Mouse (Mus musculus): Measurements from ENCODE around the gene Opa3. TPM values are rescaled to one million over a fixed set of nuclear protein-coding genes. Genes with fewer than 3 reads are reported as not detected.

Gene Opa3
- polyA plus RNA-seq, 1 experiment from 2014 or later = 42.9 TPM

GRCm38 (mm10) chr7:19211041-19211675 is 17.0 kb upstream of the Opa3 start:
- Histone ChIP-seq H3K4me1 (ENCODE audit: control insufficient read depth, insufficient read depth, low read length) (peaks cover 26% of the 10 kb centered on the region), H3K27ac (replicated peaks; ENCODE audit: low read depth, low read length) (no peak overlapping the region), H3K36me3 (ENCODE audit: control insufficient read depth, insufficient read depth, low read length) (no peaks in the 10 kb centered on the region; the same call in 1 of the 2 replicates), H3K4me3 (ENCODE audit: low read depth, low read length) (no peak overlapping the region), H3K9me3 (ENCODE audit: control insufficient read depth, low read length) (no peaks in the 10 kb centered on the region), H3K9ac (ENCODE audit: low read length) (no peak overlapping the region), H3K27me3 (ENCODE audit: control insufficient read depth, insufficient read depth, low read length) (no peaks in the 10 kb centered on the region), H3K4me2 (ENCODE audit: low read depth, severe bottlenecking) (no peak overlapping the region)
- WGBS = 65% methylated on average over 5 of the region's 5 CpGs
- ATAC-seq (ENCODE audit: insufficient number of reproducible peaks, low FRiP score, low TSS enrichment, low read depth) = no peak
- no peak for DNase-seq (ENCODE audit: low spot score)

GRCm38 (mm10) chr7:19211996-19212755 is 16.0 kb upstream of the Opa3 start, which contains the start of gene Gpr4:
TSS of gene Gpr4 (plus strand) at chr7:19212538.
- peak; percentile 75 for ATAC-seq (ENCODE audit: insufficient number of reproducible peaks, low FRiP score, low TSS enrichment, low read depth)
- peak within 1 kb of the TSS; percentile 51 for H3K4me3 ChIP-seq (ENCODE audit: low read depth, low read length)
- WGBS = 3% methylated on average over 20 of the region's 30 CpGs
- peak; percentile 77 for DNase-seq (ENCODE audit: low spot score)
- H3K4me1 ChIP-seq (ENCODE audit: control insufficient read depth, insufficient read depth, low read length) = peaks cover 31% of the 10 kb centered on the region
- peak within 1 kb of the TSS; percentile 58; the same call in 1 of the 2 replicates for H3K9ac ChIP-seq (ENCODE audit: low read length)
- peak within 1 kb of the TSS; percentile 66 for H3K4me2 ChIP-seq (ENCODE audit: low read depth, severe bottlenecking)
- no peaks in the 10 kb centered on the region for H3K27me3 ChIP-seq (ENCODE audit: control insufficient read depth, insufficient read depth, low read length)
- no peaks in the 10 kb centered on the region; the same call in 1 of the 2 replicates for H3K36me3 ChIP-seq (ENCODE audit: control insufficient read depth, insufficient read depth, low read length)
- H3K27ac ChIP-seq (replicated peaks; ENCODE audit: low read depth, low read length) = 0 out of 2 replicates have a peak within 1 kb of the TSS, but pooled peaks have one; percentile 8
- no peaks in the 10 kb centered on the region for H3K9me3 ChIP-seq (ENCODE audit: control insufficient read depth, low read length)

GRCm38 (mm10) chr7:19213385-19213784 is 14.7 kb upstream of the Opa3 start:
- Histone ChIP-seq H3K9ac (ENCODE audit: low read length) (0 out of 2 replicates have a peak overlapping the region, but pooled peaks have one; percentile 22), H3K4me2 (ENCODE audit: low read depth, severe bottlenecking) (peak overlapping the region; percentile 66), H3K9me3 (ENCODE audit: control insufficient read depth, low read length) (no peaks in the 10 kb centered on the region), H3K4me3 (ENCODE audit: low read depth, low read length) (peak overlapping the region; percentile 51), H3K27me3 (ENCODE audit: control insufficient read depth, insufficient read depth, low read length) (no peaks in the 10 kb centered on the region), H3K4me1 (ENCODE audit: control insufficient read depth, insufficient read depth, low read length) (peaks cover 36% of the 10 kb centered on the region), H3K27ac (replicated peaks; ENCODE audit: low read depth, low read length) (no peak overlapping the region), H3K36me3 (ENCODE audit: control insufficient read depth, insufficient read depth, low read length) (no peaks in the 10 kb centered on the region; the same call in 1 of the 2 replicates)
- 80% methylated on average over 2 of the region's 2 CpGs for WGBS
- DNase-seq (ENCODE audit: low spot score) (no peak), ATAC-seq (ENCODE audit: insufficient number of reproducible peaks, low FRiP score, low TSS enrichment, low read depth) (no peak)

- H3K9me3 ChIP-seq (ENCODE audit: control insufficient read depth, low read length) = no peaks in the 10 kb centered on the region
- H3K27me3 ChIP-seq (ENCODE audit: control insufficient read depth, insufficient read depth, low read length) = no peaks in the 10 kb centered on the region
- H3K4me3 ChIP-seq (ENCODE audit: low read depth, low read length) = no peak overlapping the region
- no peak for ATAC-seq (ENCODE audit: insufficient number of reproducible peaks, low FRiP score, low TSS enrichment, low read depth)
- H3K27ac ChIP-seq (replicated peaks; ENCODE audit: low read depth, low read length) = no peak overlapping the region
- peaks cover 38% of the 10 kb centered on the region for H3K4me1 ChIP-seq (ENCODE audit: control insufficient read depth, insufficient read depth, low read length)
- DNase-seq (ENCODE audit: low spot score) = no peak
- WGBS = 69% methylated on average over 7 of the region's 7 CpGs
- peak overlapping the region; percentile 13 for H3K4me2 ChIP-seq (ENCODE audit: low read depth, severe bottlenecking)
- no peak overlapping the region for H3K9ac ChIP-seq (ENCODE audit: low read length)
- H3K36me3 ChIP-seq (ENCODE audit: control insufficient read depth, insufficient read depth, low read length) = no peaks in the 10 kb centered on the region; the same call in 1 of the 2 replicates
These were observed 13.8 kb upstream of the Opa3 start for GRCm38 (mm10) chr7:19214369-19214768.

- WGBS = 71% methylated on average over 9 of the region's 9 CpGs
- Histone ChIP-seq H3K9ac (ENCODE audit: low read length) (no peak overlapping the region), H3K4me2 (ENCODE audit: low read depth, severe bottlenecking) (peak overlapping the region; percentile 13; the same call in 1 of the 2 replicates), H3K27ac (replicated peaks; ENCODE audit: low read depth, low read length) (no peak overlapping the region), H3K4me3 (ENCODE audit: low read depth, low read length) (no peak overlapping the region), H3K36me3 (ENCODE audit: control insufficient read depth, insufficient read depth, low read length) (no peaks in the 10 kb centered on the region; the same call in 1 of the 2 replicates), H3K9me3 (ENCODE audit: control insufficient read depth, low read length) (no peaks in the 10 kb centered on the region), H3K4me1 (ENCODE audit: control insufficient read depth, insufficient read depth, low read length) (peaks cover 38% of the 10 kb centered on the region), H3K27me3 (ENCODE audit: control insufficient read depth, insufficient read depth, low read length) (no peaks in the 10 kb centered on the region)
- ATAC-seq (ENCODE audit: insufficient number of reproducible peaks, low FRiP score, low TSS enrichment, low read depth) (no peak), DNase-seq (ENCODE audit: low spot score) (no peak)
These were observed 13.2 kb upstream of the Opa3 start for GRCm38 (mm10) chr7:19214940-19215339.

GRCm38 (mm10) chr7:19217492-19217891 is 10.6 kb upstream of the Opa3 start:
- H3K4me1 ChIP-seq (ENCODE audit: control insufficient read depth, insufficient read depth, low read length) = peaks cover 36% of the 10 kb centered on the region
- H3K36me3 ChIP-seq (ENCODE audit: control insufficient read depth, insufficient read depth, low read length) = 0 out of 2 replicates have a peak, but pooled peaks cover 4% of the 10 kb centered on the region
- no peak overlapping the region; the same call in 1 of the 2 replicates for H3K4me2 ChIP-seq (ENCODE audit: low read depth, severe bottlenecking)
- H3K27me3 ChIP-seq (ENCODE audit: control insufficient read depth, insufficient read depth, low read length) = no peaks in the 10 kb centered on the region
- H3K9me3 ChIP-seq (ENCODE audit: control insufficient read depth, low read length) = no peaks in the 10 kb centered on the region
- WGBS = 16% methylated on average over 5 of the region's 5 CpGs
- H3K9ac ChIP-seq (ENCODE audit: low read length) = no peak overlapping the region
- peak; percentile 84 for DNase-seq (ENCODE audit: low spot score)
- peak overlapping the region; percentile 48 for H3K27ac ChIP-seq (replicated peaks; ENCODE audit: low read depth, low read length)
- H3K4me3 ChIP-seq (ENCODE audit: low read depth, low read length) = no peak overlapping the region
- peak; percentile 55 for ATAC-seq (ENCODE audit: insufficient number of reproducible peaks, low FRiP score, low TSS enrichment, low read depth)

- ATAC-seq (ENCODE audit: insufficient number of reproducible peaks, low FRiP score, low TSS enrichment, low read depth) = peak; percentile 52; the same call in 1 of the 2 replicates
These were observed 10.2 kb upstream of the Opa3 start for GRCm38 (mm10) chr7:19217944-19218343.

GRCm38 (mm10) chr7:19220061-19220460 is 8.1 kb upstream of the Opa3 start:
- ATAC-seq (ENCODE audit: insufficient number of reproducible peaks, low FRiP score, low TSS enrichment, low read depth) (no peak), DNase-seq (ENCODE audit: low spot score) (no peak)
- 63% methylated on average over 3 of the region's 3 CpGs for WGBS
- H3K9ac ChIP-seq (ENCODE audit: low read length) = no peak overlapping the region
- no peaks in the 10 kb centered on the region for H3K27me3 ChIP-seq (ENCODE audit: control insufficient read depth, insufficient read depth, low read length)
- 0 out of 2 replicates have a peak, but pooled peaks cover 4% of the 10 kb centered on the region for H3K36me3 ChIP-seq (ENCODE audit: control insufficient read depth, insufficient read depth, low read length)
- H3K4me1 ChIP-seq (ENCODE audit: control insufficient read depth, insufficient read depth, low read length) = peaks cover 21% of the 10 kb centered on the region
- no peaks in the 10 kb centered on the region for H3K9me3 ChIP-seq (ENCODE audit: control insufficient read depth, low read length)
- H3K4me2 ChIP-seq (ENCODE audit: low read depth, severe bottlenecking) = no peak overlapping the region
- H3K4me3 ChIP-seq (ENCODE audit: low read depth, low read length) = no peak overlapping the region
- no peak overlapping the region for H3K27ac ChIP-seq (replicated peaks; ENCODE audit: low read depth, low read length)

More at GRCm38 (mm10) chr7:19217944-19218343, 10.2 kb upstream of the Opa3 start:
- Histone ChIP-seq H3K36me3 (ENCODE audit: control insufficient read depth, insufficient read depth, low read length) (0 out of 2 replicates have a peak, but pooled peaks cover 4% of the 10 kb centered on the region), H3K27ac (replicated peaks; ENCODE audit: low read depth, low read length) (peak overlapping the region; percentile 48), H3K4me2 (ENCODE audit: low read depth, severe bottlenecking) (no peak overlapping the region; the same call in 1 of the 2 replicates), H3K4me3 (ENCODE audit: low read depth, low read length) (no peak overlapping the region), H3K9me3 (ENCODE audit: control insufficient read depth, low read length) (no peaks in the 10 kb centered on the region), H3K4me1 (ENCODE audit: control insufficient read depth, insufficient read depth, low read length) (peaks cover 36% of the 10 kb centered on the region), H3K27me3 (ENCODE audit: control insufficient read depth, insufficient read depth, low read length) (no peaks in the 10 kb centered on the region), H3K9ac (ENCODE audit: low read length) (no peak overlapping the region)
- WGBS = 0% methylated on average over 2 of the region's 3 CpGs
- no peak for DNase-seq (ENCODE audit: low spot score)

Measured in limb, embryonic 11.5 days (tissue).